Mouse (Mus musculus): ENCODE data around the gene Git1. TPM values are rescaled to one million over a fixed set of nuclear protein-coding genes. Genes with fewer than 3 reads are reported as not detected.

The Git1 gene
- 39.8 TPM for polyA plus RNA-seq (2017; shearing (Covaris generic))

DNA sequence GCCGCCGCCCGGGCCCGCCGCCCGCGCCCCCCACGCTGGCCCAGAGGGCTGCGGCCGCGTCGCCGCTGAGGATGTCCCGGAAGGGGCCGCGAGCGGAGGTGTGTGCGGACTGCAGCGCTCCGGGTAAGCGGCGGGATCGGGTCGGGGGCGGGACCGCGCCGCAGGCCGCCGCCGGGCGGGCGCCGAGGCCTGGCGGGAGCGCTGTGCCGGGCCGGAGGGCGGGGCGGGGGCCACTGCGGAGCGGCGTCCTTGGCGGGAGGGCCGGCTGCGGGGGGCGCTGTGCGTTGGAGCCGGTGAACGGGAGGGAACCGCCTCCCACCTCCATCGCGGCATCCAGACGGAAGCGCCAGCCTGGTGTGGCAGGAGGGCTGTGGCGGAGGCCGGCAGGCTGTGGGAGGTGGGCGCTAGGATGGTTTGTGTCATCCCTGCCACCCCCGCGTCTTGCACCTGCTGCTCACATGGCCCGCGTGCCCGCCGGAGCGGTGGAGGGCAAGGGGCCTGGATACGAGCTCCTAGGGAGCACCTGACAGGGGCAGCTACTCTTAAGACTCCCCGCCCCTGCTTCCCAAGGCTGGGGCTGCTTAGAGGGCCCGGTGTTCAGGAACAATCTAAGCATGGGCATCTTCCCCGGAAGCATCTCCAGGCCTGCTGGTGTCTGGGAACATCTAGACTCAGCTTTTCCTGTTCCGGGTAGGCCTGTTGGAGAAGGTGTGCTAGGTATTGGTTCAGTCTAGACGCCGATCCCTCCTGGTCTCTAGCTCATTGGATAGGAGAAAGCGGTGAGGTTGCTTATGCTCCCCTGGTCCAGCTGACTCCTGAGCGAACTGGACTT lies at the start of gene Git1:
TSS of gene Git1 (plus strand) at position 51 of the 832 bp plus-strand sequence.

DNA sequence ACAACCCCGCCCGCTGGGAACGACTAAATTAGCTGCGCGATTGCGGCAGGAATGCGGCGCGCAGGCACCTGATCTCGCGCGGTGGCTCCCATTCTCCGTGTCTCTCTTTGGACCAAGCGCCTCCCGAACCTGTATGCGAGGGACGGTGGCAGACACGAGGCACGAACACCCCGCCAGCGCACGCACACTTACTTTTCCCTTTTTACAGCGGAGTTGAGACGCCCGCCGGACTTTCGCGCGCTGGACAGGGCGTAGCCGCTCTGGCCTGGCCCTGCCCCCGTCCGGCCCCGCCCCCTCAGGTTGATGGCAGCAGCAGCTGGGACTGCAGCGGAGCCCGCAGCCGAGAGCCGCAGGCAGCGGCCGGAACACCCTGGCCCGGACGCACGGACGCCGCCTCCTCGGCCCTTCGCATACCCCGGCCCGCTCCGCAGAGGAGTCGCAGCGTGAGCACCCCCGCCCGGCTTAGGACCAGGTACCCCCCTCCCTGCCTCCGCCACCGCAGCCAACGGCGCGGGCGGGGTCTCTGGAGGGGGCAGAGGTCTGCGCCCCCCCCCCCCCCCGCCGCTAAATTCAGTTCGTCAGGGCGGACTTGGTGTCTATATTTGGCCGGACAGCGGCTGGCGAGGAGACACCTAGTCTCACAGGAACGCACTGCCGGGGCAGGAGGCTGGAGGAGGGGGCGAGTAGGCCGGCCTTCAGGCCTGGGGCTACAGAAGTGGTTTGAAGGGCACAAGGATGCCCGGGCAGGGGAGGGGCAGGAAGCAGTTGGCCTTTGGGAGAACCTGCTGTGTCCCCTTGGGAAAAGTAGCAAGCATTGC lies 30.9 kb upstream of the Git1 start, which contains the start of gene Coro6:
TSS of gene Coro6 (plus strand) at position 129 of the 818 bp plus-strand sequence.

DNA sequence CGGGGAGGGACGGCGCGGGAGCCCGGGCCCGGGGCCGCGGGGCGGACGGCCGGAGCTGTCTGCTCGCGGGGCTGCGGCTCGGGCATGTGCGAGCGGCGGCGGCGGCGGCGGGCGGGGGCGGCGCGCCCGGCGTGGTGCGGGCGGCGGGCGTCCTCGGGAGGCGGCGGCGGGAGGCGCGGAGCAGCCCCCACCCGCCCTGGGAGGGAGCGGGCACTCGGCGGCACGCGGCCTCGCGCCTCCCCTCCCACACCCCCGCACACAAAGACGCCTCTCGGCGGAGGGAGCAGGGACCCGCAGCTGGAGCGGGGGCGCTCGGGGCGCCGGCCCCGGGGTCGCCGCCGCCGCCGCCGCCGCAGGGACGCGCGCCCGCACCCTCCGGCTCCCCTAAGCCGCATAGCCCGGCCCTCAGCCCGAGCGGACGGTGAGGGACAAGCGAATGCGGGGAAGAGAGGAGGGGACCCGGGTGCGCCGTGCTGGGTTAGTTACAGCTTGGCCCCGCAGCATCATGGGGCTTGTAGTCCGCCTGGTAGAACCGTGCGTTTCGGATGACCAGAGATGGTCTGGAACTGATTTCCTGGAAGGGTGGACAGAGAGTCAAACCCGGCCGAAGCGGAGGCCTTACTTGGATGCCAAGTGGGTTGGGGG lies 3.6 kb upstream of the Git1 start, which contains the start of gene Ankrd13b:
TSS of gene Ankrd13b (minus strand) at position 88 of the 645 bp plus-strand sequence.

DNA sequence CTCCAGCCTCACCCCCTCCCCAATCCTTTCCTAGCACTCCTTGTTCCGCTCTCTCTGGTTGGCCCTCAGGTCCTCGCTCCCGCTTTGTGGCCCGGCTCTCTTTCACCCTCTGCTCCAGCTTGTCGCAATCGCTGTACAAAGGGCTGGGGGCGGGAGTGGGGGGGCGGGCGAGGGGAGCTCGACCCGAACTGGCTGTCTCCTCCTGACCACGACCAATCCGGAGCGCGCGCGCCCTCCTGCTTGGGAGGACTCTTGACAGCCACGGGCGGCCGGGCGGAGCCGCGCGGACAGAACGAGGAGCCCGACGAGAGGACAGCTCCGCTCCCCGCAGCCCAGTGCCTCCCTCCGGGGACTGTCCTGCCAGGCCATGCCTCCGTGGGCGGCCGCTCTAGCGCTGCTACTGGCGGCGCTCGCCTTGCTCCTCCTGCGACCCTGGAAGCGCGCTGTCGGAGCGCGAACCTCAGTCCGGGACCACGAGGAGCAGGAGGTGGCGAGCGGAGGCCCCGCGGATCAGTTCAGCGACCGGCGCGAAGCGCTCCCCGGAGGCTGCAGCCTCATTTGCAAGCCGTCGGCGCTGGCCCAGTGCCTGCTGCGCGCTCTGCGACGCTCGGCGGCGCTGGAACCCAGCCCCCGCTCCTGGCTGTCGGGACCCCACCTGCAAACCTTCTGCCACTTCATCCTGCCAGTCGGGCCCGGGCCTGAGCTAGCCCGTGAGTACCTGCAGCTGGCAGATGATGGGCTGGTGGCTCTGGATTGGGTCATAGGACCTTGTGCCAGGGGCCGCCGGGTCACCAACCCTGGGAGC lies 21.7 kb downstream of the Git1 start, which contains the start of gene Abhd15:
TSS of gene Abhd15 (plus strand) at position 290 of the 805 bp plus-strand sequence.

GRCm38 (mm10) chr11:77515637-77516552 lies 22.5 kb downstream of the Git1 start, which contains the start of gene Trp53i13:
Trp53i13 (minus strand) TSS chr11:77515980.

DNA sequence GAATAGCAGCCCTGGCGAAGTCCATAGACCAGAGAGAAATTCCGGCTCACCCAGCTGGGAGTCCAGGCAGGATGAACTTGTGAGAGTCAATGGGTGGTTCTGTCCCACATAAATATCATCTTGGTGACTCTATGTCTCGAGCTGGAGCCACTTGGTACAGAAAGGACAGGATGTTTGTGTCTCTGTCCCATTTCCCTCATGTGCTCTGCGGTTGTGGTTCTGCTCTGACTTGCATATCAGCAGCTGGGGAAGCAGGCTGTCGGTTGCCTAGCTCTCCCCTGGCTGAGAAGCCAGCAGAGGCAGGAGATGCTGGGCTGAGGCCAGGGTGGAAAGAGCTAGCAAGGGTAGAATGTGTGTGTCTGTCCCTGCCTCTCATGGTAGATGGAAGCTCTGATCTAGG lies 25.7 kb downstream of the Git1 start, which contains the start of gene Gm10392:
TSS of gene Gm10392 (minus strand) at position 156 of the 400 bp plus-strand sequence.

Other genes starting within 250 kb of the Git1 start
- gene Coro6, start 31.2 kb upstream of the Git1 start, polyA plus RNA-seq (2017; shearing (Covaris generic)) = 0.14 TPM
- gene Ankrd13b, start 3.9 kb upstream of the Git1 start, polyA plus RNA-seq (2017; shearing (Covaris generic)) = 3.9 TPM
- 3.1 TPM for gene Abhd15, start 21.6 kb downstream of the Git1 start, polyA plus RNA-seq (2017; shearing (Covaris generic))
- 26.4 TPM for gene Trp53i13, start 22.4 kb downstream of the Git1 start, polyA plus RNA-seq (2017; shearing (Covaris generic))
- gene Gm10392, start 25.6 kb downstream of the Git1 start, polyA plus RNA-seq (2017; shearing (Covaris generic)) = 0.24 TPM
- gene Taok1, start 114.3 kb downstream of the Git1 start, polyA plus RNA-seq (2017; shearing (Covaris generic)) = 9.8 TPM
- 86.8 TPM for gene Nufip2, start 192.6 kb downstream of the Git1 start, polyA plus RNA-seq (2017; shearing (Covaris generic))
- gene Cryba1, start 231.7 kb downstream of the Git1 start, polyA plus RNA-seq (2017; shearing (Covaris generic)) = 0.36 TPM